Mouse (Mus musculus) cortical plate, adult 2 months (tissue): Measurements from ENCODE around the gene Hsph1.

ENCODE experiments used
- CTCF ChIP-seq: fragments of 200-500 bp; IDR thresholded peaks from 2 replicates; pipeline ENCODE4 v1.5.1; 2011; ENCODE audit warnings: mild to moderate bottlenecking, control low read depth, low read length; ENCODE audit not compliant: insufficient read depth; ENCODE audit errors: extremely low read depth
- POLR2A ChIP-seq: fragments of 200-500 bp; IDR thresholded peaks from 2 replicates; pipeline ENCODE4 v1.6.1; 2011; ENCODE audit warnings: mild to moderate bottlenecking, low read length, control low read depth; ENCODE audit not compliant: insufficient read depth; ENCODE audit errors: extremely low read depth

DNA sequence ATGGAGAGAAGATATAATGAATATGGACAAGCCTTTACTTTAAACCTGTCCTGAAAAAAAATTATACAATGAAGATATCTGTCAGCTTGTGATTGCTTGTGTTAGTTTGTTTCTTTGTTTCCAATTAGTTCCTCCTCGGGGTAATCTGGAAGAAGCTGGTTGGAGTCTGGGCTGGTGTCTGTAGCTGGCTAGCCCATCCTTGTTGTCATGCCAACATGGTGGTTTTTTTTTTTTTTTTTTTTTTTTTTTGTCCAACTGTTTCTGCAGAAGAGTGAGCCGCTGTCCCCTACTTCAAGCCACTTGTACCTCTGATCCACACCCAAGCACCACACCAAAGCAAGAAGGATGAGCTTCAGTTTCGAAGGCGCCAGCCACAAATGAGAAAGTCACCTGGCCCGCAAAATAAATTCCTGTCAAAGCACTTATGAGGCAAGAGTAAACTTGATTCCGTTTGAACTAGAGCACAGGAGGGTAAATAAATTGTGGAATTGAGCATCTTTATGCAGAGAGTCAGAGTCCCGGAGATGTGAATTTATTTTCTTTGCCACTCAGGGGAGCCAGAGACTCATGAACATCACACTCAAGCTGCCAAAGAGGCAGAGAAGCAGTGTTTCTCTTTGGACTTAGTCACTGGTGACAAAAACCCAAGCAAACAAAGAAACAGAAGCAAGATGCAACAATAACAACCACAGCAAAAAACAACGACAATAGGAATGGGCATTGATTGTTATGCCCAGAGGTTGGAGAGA lies 11.4 kb upstream of the Hsph1 start:
- TF ChIP-seq CTCF (peak; percentile 62), POLR2A (no peak)
